Mouse (Mus musculus) MEL-GATA-1-ER (cell line): ENCODE measurements around the gene Hs3st5.
A peak's percentile ranks its signal among the peaks of the same experiment; 100 is the strongest.
"Not testable (repeated sequence)": the region's sequence is repeated elsewhere in the genome, so short reads cannot be mapped to it uniquely, and the experiment has no call there.

Experiments used
- DNase-seq: peaks from one replicate; pipeline ENCODE4 v3.0.0-alpha.2; 2012; ENCODE audit warnings: low read depth; ENCODE audit errors: extremely low read depth

Gene Hs3st5

GRCm38 (mm10) chr10:36506727-36507555, at the start of gene Hs3st5:
TSS of gene Hs3st5 (plus strand) at chr10:36506814.
- no peak for DNase-seq

DNA sequence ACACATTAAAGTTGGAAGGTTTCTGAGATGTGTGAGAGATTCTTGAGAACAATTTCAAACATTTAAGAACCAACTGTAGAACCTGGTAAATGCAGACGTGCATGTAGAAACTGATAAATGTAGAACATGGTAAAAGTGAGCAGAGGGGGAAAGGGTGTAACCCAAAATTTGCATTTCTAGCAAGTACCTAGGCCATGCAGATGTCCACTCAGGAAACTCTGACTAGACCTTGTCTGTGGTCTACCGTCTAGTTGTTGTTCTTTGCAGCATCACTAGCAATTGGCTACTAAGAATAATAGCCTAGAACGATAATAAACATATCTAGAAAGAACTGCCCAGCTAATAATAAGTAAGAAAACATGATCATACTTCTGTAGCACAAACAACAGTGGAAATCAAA, 38.0 kb upstream of the Hs3st5 start:
- no peak for DNase-seq

GRCm38 (mm10) chr10:36471135-36471534, 35.5 kb upstream of the Hs3st5 start:
- no peak for DNase-seq

GRCm38 (mm10) chr10:36474834-36475233, 31.8 kb upstream of the Hs3st5 start:
- no peak for DNase-seq

DNA sequence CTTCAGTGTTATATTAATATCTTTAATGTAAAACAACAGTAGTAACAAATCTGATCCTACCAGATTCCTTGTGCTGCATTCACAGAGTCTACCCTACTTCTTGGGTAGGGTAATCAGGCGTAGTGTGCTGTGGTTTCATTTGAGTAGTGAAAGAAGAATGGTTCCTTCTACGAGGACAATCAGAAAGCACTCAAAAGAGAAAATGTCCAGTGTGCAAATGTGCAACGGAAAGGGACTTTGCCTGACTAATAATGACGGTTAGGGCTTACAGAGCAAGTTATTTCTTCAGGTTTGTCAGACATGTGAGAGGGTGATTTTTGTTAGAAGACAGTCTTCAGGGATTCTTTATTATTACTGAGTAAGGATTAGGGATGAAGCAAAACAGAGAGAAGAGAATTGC, 29.1 kb upstream of the Hs3st5 start:
- DNase-seq, result no peak

- DNase-seq, result no peak
Measured at GRCm38 (mm10) chr10:36483362-36483761, 23.3 kb upstream of the Hs3st5 start.

- no peak for DNase-seq
Measured at GRCm38 (mm10) chr10:36484011-36484410, 22.6 kb upstream of the Hs3st5 start.

GRCm38 (mm10) chr10:36484728-36485300, 21.8 kb upstream of the Hs3st5 start:
- no peak for DNase-seq

DNA sequence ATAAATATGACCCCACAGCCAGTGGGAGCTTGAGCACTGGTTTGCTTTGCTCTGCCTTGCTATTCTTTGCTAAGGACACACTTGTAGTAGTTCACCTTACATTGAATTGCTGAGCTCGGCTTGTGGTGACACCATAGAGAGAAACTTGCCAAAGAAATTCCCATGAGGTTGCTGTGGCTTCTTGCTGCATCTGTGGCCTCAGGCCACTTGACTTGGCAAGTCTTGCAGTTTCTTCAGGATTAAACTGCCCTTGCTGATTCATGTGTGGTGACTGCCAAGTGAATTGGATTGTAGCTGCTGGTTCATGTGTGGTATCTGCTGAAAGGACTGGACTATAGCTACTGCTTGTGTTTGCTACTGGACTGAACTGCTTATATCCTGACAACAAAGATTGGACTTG, 13.0 kb upstream of the Hs3st5 start:
- DNase-seq, result no peak

DNA sequence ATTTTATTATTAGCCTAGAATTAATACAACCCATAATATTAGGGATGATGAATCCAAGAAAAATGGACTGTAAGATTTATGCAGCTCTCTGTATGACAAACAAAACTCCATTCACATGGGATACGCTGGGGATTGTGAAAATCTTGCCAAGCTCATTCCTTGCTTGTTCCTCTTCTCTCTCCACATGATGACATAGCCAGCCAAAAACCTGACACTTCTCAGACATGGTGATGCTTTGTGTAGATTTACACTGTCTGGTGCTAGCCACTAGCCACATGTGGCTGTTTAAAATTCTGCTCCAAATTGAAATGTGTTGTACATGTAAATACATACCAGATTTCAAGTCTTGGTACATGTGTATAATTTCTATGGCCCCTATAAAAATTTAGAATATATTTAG, 6.9 kb upstream of the Hs3st5 start:
- no peak for DNase-seq

GRCm38 (mm10) chr10:36506033-36506726, 434 bp upstream of the Hs3st5 start:
- no peak for DNase-seq

DNA sequence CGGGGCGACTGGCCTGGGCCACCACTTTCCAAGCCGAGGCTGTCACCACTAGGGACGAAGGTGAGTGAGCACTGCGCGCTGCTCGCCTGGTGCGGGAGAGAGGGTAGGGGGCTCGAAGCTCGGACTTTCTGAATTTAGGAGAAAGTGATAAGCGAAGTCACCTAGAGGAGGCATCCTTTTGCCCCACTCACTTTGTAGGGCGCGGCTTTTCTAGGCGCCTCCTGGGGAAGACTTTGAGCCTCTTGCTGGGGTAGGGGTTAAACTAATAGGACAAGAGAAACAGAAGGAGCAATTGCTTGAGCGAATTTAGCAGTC, 899 bp downstream of the Hs3st5 start:
- DNase-seq, result no peak

DNA sequence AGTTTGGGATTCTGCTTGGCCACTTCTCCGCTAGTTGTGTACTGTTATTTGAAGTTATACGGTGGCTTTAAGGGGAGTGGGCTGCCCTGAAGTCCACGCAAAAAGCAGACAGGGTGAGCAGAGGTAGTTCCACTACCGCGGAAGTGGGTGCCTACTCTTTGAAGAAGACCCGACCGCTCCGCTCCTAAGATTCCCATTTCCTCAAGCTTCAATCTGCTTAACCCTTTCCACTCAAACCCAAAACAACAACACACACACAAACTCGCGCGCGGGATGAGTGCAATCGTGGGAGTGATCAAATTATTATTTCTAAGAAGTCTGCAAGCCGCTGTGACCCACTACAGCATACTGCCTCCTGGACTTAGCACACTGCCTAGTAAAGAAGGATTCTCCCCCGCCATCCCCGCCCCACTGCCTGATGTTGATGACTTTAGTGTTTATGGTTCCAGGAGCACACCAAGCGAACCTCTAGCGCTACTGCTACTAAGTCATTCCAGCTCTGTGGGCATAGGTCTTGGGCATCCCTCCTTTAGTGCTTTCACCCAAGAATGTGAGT, 1.5 kb downstream of the Hs3st5 start:
- DNase-seq, result no peak

- DNase-seq, result no peak
Measured at GRCm38 (mm10) chr10:36509477-36509876, 2.9 kb downstream of the Hs3st5 start.

- no peak for DNase-seq
Measured at GRCm38 (mm10) chr10:36523881-36524280, 17.3 kb downstream of the Hs3st5 start.

GRCm38 (mm10) chr10:36533633-36534335, 27.2 kb downstream of the Hs3st5 start:
- DNase-seq, result no peak

- peak; percentile 19 for DNase-seq
Measured at GRCm38 (mm10) chr10:36546622-36547021, 40.0 kb downstream of the Hs3st5 start.

DNA sequence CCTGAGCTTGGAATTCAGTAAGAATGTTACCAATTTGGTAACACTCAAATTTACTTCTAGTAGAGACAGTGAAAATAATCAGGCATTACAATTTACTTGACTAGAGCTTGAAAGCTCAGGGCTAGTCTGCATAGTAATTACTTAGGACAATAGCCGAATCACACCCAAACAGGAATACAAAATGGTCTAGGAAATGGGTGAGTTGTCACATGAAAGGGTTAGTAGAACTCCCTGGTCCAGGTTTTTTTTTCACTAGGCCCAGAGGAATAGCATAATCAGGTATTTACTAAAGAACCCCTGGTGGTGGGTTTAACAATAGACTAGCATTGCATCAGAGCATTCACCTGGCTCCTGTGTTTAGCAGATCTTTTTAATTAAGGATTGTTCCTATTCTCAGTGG, 41.1 kb downstream of the Hs3st5 start:
- DNase-seq, result not testable (repeated sequence)

DNA sequence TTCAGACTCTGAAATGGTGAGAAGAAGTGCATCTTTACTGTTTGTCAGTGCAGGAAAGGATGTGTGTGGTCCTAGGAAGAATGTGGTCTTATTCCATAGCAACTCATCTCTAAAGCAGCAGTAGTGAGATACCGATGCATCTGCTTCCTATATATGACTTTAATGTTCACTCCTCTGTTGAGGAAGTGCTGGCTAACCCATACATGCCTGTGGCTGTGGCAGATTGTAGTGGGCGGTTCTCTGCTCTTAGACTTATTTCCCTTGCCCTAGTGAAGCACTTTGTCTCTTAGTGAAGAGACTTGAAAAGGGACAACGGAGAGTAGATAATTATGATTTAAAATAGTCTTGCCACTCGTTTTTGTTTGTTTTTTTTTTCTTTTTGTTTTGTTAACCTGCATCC, 47.4 kb downstream of the Hs3st5 start:
- DNase-seq, result no peak

DNA sequence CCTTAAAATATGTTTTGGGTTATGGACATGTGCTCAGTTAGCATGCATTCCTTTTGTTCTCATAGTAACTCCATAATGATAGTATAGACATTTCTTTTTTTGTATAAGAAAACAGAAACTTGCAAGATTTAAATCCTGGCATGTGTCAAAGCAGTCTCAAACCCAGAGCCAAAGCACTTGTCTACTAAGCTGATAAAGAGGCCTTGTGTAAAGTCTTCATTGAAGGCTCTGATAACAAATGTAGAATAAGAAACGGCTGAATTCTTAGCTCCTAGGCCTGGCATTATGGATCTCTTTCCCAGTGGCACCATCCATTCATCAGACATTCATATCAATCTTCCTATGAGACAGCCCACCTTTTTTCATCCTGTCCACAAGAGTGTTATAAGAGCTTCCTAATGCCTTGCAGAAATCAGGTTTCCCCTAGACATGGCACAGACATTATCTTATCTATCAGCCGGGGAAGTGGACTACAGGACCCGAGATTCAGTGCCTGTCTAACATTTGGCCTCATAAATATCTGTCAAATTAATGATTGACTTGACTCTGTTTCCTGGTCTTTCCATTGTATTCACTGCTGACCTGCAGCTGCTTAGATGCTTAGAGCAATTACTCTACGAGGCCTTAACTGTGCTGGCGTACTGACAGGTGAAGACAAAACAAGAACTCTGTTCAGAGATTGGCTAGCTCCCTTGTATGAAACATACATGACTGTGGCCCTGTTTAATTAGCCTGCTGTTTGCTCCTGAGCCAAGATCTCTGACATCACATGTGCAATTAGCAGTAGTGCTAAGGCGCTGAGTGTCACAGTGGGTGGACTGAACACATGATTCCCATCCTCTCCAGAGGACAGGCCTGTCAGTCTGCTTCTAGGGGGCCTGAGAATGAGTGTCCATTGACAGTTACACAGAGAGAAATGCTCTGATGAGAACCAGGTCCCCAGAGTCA, 48.6 kb downstream of the Hs3st5 start:
- DNase-seq, result no peak

DNA sequence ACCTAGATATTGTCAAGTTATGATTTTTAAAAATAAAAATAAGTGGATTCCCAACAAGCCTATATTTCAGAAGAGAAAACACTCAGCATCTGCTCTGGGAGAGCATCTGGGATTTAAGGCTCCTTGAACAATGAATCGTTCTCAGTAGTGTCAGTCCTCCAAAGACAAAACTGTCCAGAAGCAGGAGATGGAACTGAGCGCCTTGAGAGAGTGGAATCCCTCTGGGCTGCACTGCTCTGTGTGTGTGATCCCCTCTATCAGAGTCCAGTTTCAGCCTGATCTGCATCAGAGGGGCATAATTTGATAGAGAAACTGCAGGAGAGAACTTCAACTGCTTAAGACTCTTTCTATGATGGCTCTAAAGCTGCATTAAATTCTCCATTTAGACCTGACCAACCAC, 49.5 kb downstream of the Hs3st5 start:
- no peak for DNase-seq
